Mouse (Mus musculus): Measurements from ENCODE around the gene Slc9a8.
"Not testable (repeated sequence)": the region's sequence is repeated elsewhere in the genome, so short reads cannot be mapped to it uniquely, and the experiment has no call there.

Gene Slc9a8

DNA sequence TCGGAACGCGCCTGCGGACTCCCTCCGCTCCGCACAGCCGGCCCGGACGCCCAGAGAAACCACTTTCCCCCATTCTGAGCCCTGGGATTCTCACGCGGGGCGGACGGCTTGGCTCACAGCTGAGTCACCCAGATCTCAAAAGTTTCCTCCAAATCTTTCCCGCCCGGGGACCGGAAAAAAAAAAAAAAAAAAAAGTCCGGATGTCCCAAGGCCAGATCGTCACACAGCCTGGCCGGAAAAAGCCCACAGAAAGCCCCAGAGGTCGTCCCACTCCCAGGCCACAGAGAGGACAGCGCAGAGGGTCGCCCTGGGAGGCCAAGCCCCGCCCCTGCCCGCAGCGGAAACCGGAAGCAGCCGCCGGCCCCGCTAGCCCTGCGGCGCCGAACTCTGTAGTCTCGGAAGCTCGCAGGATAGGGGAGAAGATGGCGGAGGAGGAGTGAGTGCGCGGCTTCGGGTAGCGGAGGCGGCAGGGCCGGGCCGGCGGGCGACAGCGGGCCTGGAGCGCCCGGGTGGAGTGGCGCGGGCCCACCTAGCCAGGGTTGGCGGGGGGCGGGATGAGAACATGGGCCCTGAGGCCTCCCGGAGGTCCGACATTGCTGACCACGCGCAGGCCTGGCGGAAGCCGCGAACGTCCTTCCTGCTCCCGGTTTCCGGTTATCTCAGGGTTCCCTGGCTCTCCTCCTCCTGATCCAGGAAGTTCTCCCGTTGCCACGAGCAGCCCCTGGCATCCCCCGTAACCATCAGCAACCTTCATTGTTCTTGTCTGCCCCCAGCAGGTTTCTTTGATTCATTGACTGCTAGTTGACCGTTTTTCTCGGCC, at the start of gene Slc9a8:
Gene Slc9a8 (plus strand): TSS at position 383 of the 820 bp plus-strand sequence.
- DNase-seq = peak; percentile 92

DNA sequence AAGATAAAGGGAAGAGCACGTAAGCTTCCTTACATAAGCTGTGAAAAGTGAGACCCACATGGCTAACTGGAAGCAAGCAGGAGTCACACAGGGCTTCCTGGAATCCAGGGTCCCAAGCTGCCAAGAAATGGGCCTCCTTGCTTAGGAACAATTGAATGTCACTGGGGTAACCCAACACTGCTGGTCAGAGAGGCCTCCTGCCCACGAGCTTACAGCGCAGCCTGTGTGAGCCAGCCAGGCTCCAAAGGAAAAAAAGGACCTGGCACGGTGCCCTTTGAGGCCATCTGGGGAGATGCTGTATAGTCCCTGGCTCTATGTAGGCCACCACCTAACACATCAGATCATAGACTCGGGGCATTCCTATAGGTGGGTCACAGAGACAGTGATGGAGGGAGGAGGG, 48.2 kb upstream of the Slc9a8 start:
- DNase-seq = peak; percentile 94

DNA sequence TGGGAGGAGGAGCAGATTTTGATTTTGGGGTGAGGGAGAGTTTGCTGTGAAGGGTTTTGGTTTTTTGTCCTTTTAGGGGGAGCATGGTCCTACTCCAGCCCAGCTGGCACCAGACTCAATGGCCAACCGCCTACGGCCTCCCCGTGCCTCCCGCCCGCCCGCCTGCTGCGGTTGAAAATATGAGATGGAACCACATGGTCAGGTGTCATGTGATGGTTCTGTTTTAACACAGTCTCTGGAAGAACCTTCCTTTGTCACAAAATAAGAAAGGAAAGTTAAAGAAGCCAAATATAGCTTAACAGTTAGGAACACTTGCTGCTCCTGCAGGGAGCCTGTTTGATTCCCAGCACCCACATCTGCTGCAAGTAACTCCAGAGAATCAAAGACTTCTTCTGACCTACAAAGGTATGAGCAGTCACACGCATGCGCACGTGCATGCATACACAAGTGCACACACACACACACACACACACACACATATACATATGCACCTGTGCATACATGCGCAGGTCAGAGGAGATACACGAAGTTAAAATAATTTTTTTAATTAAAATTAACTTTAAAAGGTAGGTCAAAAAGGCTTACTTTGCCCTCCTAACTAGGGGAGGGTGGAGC, 47.2 kb upstream of the Slc9a8 start:
- DNase-seq = peak; percentile 46

DNA sequence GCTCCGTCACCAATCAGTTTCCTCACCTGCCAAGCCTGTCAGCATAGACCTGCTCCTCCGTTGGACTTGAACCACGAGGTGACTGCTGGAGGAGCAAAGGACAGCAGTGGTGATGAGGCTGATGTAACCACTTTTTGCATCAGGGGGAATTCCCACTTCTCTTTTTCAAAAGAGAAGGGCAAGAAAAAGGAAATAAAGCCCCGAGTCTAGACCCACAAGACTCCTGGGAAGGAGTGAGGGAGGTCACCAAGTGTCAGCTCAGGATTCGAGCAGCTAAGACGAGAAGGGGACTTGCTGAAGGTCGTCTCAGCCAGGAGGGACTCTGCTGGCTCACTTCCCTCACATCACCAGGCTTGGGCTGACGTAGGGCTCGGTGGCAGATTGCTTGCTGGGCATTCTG, 46.4 kb upstream of the Slc9a8 start:
- no peak for DNase-seq

DNA sequence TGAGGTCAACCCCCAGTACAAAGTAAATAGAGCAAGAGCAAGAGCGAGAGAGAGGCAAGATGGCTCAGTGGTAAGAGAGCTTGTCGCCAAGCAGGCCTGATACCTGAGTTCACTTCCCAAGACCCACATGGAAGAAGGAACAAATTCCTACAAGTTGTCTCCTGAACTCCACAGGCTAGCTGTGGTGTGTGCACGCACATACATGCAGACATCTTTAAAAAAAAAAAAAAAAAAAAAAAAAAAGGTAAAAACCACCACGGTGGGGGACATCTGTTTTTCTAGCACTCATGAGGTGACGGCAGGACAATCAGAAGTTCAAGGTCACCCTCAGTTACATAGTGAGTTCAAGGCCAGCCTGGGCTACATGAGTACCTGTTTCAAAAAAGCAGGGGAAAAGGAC, 45.8 kb upstream of the Slc9a8 start:
- no peak for DNase-seq

DNA sequence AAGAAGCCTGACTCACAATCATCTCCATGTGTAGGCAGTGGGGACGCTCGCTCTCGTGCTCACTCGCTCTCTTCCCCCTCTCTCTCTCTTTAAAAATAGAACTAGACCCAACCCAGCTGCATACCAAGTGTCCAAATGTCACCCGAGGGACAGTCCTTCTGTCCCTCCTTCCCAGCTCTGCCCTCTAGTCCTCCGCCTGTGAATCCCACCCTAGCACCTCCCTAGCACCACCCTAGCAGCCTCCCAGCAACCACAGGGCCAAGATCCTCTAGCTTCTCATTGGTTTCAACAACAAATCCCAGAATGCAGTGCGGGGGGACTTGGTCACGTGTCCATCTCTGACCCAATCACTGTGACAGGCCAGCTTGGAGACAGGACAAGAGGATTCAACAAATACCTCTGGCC, 45.4 kb upstream of the Slc9a8 start:
- DNase-seq = no peak

DNA sequence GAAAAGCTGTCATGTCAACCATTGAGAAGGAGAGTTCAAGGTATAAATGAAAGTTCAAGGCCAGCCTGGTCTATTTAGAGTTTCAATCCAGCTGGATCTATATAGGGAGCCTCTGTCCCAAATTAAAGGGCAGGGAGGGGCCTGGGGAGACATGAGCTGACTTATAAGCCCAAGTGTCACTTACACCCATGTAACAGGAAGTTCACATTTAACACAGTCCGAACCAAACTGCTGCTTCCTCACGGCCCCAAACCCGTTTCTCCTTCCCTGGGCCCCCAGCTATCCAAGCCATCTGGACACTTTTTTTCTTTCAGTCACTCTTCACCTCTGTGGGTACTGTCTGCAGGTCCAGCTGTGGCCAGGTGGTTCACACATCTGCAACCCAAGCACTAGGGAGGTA, 43.8 kb upstream of the Slc9a8 start:
- no peak for DNase-seq

DNA sequence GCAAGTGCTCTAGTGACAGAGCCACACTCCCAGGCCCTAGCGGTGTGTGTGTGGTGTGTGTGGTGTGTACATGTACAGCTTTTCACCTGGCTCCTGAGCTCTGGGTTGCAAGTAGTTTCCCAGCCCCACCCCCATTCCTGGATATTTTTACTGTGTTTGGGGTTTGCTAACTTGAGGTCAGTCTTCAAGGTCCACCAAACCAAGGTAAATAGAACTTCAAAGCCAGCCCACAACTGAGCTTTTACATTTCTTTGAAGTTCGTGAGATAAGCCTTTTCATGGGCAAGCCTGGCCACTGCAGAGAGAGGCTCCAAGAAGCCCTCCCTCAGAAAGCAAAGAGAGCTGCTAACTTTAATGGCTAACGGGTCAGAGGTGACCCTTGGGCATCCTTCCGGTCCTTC, 42.5 kb upstream of the Slc9a8 start:
- DNase-seq = no peak

DNA sequence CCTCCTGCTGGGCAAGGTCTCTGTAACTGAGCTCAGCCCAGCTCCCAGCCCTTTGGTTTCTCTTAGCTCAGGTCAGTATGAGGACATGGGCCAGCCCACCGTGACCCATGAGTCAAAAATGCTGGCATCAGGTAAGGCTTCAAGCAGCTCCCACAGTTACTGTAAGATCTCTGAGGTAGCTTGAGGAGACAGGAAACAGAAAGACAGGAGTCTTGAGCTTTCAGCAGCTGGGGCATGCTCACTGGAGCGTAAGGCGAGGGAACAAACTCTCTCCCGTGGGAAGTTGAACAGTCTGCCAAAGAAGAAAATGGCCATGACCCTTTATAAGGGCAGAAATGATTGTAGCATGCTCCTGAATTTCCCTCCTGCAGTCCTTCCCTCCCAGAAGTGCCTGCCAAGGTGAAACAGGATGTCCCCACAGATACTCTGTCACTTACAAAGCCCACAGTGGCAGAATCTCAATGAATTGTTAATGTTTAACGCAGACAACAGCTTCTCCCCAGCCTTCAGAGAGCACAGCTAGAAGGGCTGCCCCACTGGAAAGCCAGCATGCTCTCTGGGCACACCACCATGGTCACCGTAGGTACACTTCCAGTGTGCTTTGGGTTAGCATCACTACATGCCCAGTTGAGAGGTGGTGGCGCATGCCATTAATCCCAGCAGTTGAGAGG, 40.8 kb upstream of the Slc9a8 start:
- no peak for DNase-seq

DNA sequence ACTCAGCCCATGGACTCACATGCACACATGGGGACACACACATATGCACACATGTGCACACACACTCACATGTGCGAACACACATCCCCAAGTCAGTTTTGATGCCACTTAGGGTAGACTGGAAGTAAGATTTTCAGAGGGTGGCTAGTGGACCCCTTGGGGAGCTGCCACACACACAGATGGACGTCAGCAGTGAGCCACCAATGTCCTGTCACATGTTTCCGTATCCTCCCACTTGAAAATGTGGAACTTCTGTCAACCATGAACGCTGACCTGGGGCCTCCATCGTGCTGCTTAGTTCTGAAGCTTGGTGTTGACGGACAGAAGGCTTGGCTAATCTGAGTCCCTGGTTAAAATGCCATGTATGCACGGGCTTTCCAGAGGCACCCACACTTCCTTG, 39.9 kb upstream of the Slc9a8 start:
- DNase-seq = no peak

DNA sequence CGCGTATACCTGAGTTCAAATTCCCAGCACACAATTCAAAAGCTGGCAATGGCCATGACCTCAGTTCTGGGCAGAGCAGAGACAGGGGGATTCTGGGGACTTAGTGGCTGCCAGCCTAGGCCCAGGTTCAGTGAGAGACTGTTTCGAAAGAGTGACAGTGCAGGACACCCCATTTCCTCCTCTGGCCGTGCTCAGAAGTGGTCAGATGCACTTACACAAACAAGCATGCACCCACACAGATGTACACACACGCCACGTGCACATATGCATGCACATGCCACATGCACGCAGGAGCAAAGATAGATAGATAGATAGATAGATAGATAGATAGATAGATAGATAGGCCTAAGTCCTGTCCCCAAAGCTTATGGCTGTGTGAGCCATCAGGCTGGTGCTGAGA, 39.1 kb upstream of the Slc9a8 start:
- no peak for DNase-seq

DNA sequence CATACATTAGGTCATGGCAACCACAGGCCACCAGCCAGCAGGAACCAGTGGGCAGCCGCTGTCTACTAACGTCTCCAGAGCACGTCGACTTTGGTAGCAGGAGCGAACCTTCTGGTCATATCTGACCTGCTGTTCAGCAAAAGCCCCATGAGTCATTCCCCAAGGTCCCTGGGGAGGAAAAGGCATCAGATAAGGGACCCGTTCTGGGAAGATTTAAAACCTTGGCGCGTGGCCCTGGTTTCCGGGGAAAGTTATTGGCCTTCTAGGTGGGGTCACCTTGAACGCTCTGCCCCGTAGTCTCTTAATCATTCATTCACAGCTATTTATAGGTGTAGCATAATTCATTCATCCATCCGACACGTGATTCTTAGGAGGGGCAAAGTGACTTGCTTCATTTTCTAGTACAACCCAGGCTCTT, 37.8 kb upstream of the Slc9a8 start:
- no peak for DNase-seq

DNA sequence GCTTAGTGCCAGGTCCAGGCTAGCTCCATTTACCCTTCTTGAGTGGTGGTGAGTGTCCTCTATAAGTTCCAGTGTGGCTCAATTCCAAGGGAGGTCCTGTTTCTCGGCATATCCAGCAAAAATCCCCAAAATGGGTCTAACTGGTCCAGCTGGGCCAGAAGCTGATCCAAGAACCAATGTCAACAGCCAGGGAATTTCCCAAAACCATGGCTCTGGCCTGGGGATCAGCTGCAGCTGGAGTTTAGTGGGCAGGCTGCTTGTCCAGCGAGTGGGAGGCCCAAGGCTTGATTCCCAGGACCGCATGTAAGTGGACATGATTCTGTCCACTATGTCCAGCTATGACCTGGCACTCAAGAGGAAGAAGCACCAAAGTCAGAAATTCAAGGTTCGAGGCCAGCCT, 35.1 kb upstream of the Slc9a8 start:
- no peak for DNase-seq

DNA sequence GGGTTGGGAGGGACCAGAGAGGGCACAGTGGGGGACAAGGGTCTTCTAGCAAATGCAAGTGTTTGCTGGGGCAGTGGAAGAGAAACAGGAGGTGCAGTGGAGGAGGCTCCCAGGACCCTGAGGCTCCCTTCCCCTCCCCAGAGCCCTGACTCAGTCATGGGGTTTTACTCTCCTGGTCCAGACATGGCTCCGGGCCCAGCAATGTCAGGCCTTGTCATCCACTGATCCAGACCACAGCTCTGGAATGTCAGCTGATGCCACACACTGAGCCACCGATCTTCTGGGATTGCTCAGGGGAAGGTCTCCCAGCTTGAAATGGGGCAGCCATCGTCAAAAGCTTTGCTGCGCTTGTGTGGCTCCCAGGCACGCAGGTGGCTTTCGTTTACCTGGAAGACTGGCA, 34.5 kb upstream of the Slc9a8 start:
- DNase-seq = no peak

DNA sequence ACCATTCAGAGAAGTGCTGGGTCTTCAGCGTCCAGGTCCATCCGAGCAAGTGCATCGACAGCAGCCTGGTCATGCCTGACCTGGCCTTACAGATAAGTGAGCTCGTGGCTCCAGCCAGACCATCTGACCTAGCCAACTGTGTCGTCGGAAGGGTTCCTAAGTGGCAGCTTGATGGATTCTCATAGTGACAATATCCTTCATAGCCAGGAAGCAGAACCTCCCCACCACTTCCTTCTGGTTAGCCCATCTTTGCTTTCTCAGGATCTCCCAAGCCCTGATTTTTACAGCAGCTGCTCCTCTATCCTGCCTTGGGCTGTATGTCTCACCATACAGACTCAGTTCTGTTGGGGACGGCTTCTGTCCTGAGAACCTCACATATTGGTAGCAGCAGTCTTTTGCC, 27.1 kb upstream of the Slc9a8 start:
- no peak for DNase-seq

DNA sequence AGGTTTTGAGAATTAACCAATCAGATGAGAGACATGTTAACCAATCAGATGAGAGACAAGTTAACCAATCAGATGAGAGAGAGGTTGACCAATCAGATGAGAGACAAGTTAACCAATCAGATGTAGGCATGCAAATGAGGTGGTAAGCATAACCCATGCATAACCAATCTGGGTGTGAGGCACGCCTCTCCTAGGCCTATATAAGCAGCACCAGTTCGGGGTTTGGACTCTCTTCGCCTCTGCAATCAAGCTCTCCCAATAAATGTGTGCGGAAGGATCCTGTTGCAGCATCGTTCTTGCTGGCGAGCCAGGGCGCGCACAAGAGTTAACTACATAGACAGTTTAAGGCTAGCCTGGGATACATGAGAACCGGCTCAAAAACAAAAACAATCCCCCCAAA, 25.1 kb upstream of the Slc9a8 start:
- DNase-seq = not testable (repeated sequence)

DNA sequence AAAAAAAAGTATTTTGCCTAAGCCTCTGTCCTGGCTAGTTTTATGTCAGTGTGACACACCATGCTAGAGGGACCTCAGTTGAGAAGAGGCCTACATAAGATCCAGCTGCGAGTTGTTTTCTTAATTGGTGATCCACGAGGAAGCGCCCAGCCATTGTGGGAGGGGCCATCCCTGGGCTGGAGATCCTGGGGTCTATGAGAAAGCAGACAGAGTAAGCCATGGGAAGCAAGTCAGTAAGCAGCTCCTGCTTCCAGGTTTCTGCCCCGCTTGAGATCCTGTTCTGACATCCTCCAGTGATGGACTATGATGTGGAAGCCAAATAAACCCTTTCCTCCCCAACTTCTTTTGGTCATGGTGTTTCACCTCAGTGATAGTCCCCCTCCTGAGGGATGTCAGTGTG, 22.5 kb upstream of the Slc9a8 start:
- DNase-seq = no peak

DNA sequence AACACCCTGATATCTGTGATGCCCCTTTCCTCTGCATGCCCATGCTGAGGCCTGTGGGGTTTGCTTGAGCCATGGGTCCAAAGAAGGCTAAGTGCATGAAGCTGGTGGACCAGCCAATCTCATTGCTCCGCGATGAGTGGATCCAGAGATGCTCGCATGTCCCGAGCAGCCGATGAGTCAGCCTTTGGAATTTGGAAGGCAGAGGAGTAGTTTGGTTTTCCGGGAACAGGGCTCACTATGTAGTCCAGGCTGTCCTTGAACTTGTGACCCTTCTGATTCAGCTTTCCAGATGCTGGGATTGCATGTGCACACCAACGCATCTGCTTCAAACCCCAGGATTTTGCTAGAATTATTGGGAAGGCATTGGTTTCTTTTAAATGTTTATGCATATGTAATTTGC, 21.9 kb upstream of the Slc9a8 start:
- no peak for DNase-seq

DNA sequence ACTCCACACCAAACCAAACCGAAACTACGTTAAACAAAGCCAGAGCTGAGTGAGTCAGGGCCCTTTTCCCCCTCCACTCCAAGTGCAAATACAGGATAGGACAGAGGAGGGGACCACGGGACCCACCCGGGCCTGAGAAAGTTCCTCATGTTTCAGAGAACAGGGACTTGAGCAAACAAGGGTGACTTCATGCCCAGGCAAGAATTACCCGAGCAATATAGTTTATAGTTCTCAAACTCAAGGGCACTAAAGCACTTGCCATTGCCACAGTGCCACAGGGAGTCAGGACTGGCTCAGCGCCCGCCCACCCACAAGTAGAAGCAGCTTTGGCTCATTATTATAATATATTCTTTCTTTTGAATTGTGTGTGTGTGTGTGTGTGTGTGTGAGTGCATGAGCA, 18.4 kb upstream of the Slc9a8 start:
- no peak for DNase-seq

DNA sequence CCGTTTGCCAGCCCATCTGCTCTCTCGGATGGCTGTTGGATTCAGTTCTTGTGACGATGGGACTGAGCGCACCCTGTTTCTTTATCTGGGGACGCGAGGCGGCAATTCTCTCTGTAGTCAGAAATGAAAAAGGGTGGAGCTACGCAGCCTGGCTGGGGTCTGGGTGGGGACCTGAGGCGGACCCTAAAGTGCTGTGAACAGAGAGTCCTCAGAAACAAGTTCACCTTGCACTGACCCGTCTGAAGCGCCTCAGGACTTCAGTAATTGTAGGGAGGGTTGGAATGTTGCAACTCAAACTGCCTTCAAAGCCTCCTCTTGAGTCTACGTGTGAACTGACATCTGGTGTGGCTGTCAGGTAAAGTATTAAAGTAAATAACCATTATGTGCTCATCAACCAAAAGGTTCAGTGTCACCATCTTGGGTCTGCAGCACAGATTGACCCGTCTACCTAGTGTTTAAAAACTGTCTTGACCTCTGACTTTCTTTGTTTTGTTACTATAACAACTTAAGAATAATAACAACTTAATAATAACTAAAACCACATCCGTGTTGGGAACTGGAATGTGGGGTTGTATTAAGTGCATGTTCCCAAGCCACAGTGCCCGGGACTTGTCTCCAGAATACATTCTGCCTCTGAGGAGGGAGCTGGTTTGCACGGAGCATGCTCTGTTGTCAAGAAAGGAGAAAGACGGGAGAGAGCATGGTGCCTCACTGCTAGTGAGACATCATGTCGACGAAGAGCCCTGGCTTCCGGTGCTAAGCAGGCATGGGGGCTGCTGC, 16.2 kb upstream of the Slc9a8 start:
- DNase-seq = no peak

DNA sequence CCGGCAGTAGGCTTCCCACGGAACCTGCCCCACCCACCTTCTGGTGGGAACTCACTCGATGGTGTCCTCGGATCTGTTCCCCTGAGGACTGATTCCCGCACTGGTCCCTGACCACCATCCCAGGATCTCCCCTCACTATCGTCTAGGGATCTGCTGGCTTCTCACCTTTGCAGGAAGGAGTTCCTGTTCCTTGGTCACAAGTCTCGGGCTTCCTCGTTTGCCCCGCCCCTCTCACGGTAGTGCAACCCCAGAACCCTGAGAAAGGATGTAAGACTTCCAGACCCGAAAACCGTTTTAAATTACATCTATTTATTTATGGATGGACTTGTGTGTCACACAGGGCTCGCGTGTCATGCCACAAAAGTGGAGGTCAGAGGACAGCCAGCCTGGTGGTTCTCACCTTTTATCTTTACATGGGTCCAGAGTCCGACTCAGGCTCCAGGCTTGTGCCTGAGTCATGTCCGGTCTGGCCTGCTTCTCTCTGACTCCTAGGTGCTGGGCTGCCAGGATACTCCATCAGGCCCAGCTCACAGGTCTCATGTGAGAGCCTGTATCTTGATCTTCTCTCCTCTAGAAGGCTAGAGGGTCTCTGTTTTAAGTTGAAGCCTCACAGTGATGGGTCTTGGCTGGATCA, 14.1 kb upstream of the Slc9a8 start:
- no peak for DNase-seq

DNA sequence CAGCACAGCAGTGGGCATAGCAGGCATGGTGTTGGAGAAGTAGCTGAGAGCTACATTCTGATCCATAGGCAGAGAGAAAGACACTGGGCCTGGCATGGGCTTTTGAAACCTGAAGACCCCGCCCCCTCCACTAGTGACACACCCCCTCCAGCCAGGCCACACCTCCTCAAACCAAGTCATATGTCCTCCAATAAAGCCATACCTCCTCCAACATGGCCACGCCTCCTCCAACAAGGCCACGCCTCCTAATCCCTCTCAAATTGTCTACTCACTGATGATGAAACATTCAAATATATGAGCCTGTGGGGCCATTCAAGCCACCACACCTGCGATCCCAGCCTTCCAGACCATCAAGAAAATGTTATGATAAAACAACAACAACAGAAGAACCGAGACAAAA, 7.1 kb upstream of the Slc9a8 start:
- peak; percentile 30 for DNase-seq

DNA sequence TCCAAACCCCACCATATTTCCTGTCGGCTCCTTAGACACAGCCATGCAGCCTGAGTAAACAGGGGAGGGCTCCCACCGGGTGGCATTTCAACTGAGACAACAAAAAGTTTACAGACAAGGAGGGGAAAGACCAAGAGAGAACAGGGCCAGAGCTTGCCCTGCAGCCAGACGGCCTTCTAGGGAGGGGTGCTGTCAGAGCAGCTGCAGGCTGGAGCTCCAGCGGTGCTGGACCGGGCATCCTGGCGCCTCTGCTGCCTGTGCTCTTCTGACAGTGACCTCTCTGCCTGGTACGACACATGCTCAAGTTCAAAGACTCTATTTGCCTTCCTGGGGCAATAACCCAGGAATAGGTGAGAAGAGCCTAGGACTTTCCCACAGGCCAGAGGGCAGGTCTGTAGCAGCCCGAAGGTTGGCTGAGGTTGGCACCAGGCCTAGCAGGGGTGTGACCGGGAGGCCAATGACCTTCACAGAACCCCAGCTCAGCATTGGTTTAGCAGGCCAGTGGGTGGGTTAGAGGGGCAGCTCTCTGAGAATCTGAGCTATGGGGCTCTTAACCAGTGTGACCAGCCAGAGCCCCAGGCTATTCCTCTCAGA, 5.4 kb upstream of the Slc9a8 start:
- no peak for DNase-seq

Data from cerebellum, adult 9-11 months (tissue).